Mouse (Mus musculus) olfactory bulb, adult 2 months (tissue): ENCODE measurements around the gene Asphd2.

ENCODE experiments used
- CTCF ChIP-seq: fragments of 200-500 bp; IDR thresholded peaks from 2 replicates; pipeline ENCODE4 v1.5.1; 2012; ENCODE audit warnings: low read depth, mild to moderate bottlenecking, low read length, moderate library complexity; ENCODE audit not compliant: insufficient read depth
- POLR2A ChIP-seq: fragments of 200-500 bp; IDR thresholded peaks from 2 replicates; pipeline ENCODE4 v1.6.1; 2012; ENCODE audit warnings: mild to moderate bottlenecking, low read depth, low read length, moderate library complexity; ENCODE audit not compliant: insufficient read depth

DNA sequence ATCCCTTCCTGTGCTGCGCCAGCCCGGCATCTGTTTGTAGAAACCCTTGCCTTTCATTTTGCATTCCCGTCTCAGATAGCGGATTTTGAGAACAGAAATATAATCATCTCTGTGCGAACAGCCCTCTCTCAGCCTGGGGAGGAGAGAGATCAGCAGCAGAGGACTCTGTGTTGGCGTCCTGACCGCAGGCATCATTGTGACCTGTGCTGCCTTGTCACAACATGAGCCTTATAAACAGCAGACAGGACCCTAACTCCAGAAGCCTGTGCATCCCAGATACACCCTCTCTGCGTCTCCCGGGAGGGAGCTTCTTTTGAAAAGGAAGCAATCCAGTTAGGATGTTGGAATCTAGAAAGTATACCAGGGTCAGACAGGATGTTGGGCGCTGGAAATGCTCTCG, 16.4 kb upstream of the Asphd2 start:
- TF ChIP-seq POLR2A (no peak), CTCF (no peak)
